Mouse (Mus musculus) natural killer cell, adult 2 months (primary cell): ENCODE measurements around the gene Smyd3.

Experiments
- DNase-seq, 2 experiments: peaks; one replicate each; pipeline ENCODE4 v3.0.0; 2022; ENCODE audit warnings: low spot score in 2 of 2

Smyd3 gene

DNA sequence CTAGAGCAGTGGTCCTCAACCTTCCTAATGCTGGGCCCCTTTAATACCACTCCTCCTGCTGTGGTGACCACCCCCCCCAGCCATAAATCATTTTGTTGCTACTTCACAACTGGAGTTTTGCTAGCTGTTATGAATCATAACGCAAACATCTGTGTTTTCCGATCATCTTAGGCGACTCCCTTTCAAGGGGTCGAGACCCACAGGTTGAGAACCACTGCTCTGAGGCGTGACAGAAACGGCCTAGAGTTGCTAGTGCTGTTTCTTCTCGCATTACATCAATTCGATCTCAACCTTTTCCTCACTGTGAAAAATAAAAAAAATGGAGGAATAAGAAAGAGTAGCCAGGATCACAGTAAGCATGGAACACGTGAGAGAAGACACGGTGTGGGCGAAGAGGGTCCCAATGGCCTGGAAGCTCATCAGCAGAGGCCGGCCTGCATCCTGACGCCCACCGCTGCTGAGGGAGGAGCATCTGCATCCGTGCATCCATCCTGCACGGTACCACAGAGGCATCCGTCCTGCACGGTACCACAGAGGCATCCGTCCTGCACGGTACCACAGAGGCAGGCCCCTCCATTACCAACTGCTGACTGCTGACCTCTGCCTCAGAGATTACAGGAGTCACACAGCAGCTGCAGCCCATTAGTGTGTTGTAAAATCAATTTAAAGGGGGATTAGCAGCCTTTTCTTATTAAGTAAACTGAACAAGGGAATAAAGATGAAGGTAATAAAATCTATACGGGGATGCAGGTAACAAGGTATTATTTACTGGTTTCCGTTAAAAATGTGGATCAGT, 56.6 kb downstream of the Smyd3 start:
- DNase-seq = no peak

DNA sequence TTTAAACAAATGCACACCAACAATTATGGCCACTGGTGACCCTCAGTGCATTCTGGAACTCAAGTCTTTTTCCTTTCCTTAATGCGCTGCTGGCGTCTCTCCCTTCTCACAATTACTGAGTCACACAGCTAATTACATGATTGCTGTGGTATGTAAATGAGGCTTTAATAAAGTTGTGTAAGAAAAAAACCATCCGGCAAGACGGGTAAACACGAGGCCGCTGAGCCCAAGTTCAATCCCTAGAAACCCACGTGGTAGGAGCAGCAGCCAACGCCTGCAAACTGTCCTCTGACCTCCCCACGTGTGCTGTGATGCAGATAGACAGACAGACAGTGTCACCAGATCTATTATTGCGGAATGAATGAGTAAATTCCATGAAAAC, 58.9 kb downstream of the Smyd3 start:
- no peak for DNase-seq

DNA sequence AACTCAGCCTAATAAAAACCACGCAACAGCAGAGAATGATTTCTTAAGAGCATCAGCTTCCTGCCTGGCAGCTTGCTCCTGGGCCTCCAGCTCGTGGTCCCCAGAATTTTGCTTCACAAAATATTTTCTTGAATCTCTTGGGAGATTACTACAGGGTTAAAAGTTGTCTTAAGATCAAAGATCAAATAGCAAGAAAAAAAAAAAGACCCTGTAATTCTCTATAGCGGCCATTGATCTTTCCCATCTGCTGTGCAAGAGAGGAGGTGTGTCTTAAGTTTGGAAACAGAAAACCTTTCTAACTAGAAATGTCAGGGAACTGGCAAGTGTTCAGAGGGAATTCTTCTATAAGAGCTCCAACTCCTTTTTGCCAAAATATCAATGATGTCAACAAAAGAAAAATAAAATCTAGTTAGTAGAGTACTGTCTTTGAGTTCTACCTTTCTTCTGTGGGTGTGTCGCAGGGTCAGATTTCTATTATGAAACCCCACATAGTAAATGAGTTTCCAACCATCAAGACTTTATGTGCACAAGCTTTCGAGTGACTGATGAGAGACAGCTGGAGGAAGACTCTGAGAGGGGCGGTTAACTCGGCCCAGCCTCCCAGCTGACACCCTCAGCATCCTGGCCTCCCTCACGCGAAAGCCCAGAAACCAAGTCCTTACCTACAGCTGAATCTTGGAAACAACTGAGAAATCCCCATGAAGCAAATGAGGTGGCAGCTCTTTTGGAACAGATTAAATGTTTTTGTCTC, 59.4 kb downstream of the Smyd3 start:
- DNase-seq = no peak

GRCm38 (mm10) chr1:179454600-179454999, 63.2 kb downstream of the Smyd3 start:
- DNase-seq = no peak

DNA sequence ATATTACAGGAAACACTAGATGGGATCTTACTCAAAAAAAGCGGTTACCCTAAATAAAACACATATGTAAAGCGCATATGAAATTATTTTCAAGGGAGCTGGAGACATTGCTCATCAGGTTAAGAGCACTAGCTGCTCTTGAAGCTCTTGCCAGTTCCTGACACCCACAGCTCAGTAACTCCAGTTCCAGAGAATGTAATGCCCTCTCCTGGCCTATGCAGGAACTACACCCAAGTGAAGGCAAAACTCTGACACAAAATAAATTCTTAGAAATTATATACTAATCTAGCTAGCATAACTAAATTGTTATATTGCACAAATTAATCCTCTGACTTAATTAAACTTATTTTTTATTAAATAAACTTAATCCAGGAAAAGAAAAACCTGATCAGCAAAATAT, 66.6 kb downstream of the Smyd3 start:
- DNase-seq = no peak

GRCm38 (mm10) chr1:179446845-179447212, 71.0 kb downstream of the Smyd3 start:
- no peak for DNase-seq

GRCm38 (mm10) chr1:179446127-179446844, 71.6 kb downstream of the Smyd3 start:
- no peak for DNase-seq

GRCm38 (mm10) chr1:179443835-179444234, 74.0 kb downstream of the Smyd3 start:
- no peak for DNase-seq

- DNase-seq = no peak
These were observed 74.4 kb downstream of the Smyd3 start for GRCm38 (mm10) chr1:179443423-179443822.

- DNase-seq = no peak
These were observed 81.2 kb downstream of the Smyd3 start for GRCm38 (mm10) chr1:179436596-179436995.

DNA sequence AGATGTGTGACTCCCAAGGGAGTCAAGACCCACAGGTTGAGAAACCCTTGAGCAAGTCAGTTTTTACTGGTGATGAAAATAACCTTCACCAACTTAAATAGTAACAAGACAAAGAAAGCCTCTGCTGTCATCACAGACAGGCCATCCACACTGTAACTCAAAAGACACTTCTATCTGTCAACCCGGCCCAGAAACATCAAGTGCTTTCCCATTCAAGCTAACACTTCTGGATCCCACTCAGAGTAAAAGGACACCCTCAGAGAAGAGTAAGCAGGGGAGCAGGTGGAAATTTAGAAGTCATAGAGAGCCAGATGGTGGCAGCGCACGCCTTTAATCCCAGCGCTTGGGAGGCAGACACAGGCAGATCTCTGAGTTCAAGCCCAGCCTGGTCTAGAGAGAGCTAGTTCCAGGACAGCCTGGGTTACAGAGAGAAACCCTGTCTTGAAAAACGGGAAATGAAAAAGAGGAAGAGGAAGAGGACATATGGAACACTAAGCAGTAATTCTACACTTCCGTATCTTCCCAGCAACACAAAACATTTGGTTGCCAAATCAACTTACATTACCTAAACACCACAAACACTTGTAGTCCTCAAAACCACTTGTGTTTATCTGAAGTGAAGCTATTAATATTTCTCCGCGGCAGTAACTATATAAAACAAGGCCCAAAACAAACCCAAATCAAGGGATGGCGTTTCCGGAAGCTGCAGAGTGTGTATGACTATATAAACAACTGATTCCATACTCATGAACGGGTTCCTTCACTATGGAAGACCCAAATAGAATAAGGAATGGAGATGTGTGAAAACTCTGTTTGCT, 83.2 kb downstream of the Smyd3 start:
- peak in 1 of 2 experiments; percentile 2 for DNase-seq

- no peak for DNase-seq
These were observed 84.0 kb downstream of the Smyd3 start for GRCm38 (mm10) chr1:179433828-179434227.

DNA sequence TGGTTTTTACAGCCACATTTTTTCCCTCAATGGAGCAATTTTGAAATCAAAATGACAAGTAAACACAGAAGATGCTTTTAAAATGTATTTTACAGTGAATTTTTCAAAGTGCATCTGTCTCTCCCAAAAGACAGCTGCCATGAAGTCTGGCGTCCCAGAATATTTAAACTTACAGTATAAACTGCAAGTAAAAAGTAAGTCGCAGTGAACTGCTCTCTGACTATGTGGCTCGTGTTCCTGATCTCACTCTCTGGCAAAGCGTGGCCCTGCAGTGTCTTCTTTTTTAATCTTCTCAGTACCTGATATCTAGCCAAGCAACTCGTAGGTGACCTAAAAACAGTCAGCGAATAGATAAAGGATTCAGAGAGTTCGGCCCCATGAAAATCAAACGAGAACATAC, 84.5 kb downstream of the Smyd3 start:
- no peak for DNase-seq

- DNase-seq = no peak
These were observed 87.8 kb downstream of the Smyd3 start for GRCm38 (mm10) chr1:179430077-179430476.

DNA sequence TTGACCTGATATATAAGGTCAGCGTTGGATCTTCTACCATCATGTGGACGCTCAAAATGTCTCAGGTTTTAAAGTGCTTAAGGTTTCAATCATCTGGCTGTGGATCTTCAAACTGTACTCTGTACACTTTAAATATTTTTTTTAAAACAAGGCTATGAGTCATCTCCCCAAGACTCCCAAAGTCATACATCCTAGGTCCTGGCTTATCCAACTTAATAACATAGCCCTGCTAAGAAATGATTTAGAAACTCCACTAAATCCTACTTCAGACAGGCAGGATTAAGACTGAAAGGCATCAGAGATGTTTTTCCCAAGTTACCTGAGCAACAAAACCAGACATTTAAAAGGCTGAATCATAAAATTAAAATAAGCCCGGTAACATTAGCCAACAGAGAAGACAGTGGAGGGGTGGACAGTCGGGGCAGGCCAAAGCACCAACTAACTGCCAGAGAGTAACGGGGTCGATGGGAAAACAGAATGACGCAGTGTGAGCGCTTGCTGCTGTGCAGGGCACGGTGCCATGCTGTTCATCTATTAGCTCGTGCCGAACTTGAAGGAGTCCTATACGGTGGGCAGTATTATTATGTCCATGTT, 92.9 kb downstream of the Smyd3 start:
- no peak for DNase-seq

DNA sequence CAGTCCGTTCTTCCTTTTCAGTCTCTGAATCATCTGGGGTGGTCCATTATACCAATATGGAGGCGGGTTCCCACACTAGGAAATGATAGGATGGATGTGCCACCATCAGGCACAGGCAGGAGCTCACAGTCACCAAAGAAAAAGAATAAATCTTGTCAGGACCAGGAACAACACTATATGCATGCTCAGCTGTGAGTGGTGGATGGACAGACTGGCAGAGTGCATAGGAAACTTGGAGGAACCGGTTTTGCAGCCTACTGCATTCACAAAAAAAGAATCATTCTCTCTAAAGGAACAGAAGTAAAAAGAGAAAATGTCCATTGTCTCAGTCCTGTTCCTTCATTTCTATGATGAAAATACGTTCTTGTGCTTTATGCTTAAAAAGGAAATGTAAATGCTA, 98.8 kb downstream of the Smyd3 start:
- DNase-seq = no peak

DNA sequence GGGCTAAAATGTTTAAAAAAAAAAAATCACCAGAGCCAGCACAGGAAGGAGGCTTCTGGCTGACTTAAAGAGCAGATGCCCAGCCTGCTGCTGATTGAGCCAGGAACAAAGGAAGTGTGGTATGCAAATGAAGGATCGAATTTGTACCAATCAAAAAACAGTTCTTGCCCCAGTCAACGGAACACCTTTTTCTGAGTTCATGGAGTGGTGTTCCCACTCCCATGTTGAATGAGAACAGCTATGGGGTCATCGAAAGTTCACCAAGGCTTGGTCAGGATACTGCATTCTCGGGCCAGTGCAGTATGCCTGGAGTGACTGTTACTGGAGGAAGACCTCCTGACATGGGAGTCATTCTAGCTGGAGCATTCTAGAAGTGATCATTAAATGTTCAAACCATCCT, 109.8 kb downstream of the Smyd3 start:
- DNase-seq = no peak

- no peak for DNase-seq
These were observed 117.0 kb downstream of the Smyd3 start for GRCm38 (mm10) chr1:179400835-179401234.

- DNase-seq = no peak
These were observed 119.2 kb downstream of the Smyd3 start for GRCm38 (mm10) chr1:179398639-179399038.

DNA sequence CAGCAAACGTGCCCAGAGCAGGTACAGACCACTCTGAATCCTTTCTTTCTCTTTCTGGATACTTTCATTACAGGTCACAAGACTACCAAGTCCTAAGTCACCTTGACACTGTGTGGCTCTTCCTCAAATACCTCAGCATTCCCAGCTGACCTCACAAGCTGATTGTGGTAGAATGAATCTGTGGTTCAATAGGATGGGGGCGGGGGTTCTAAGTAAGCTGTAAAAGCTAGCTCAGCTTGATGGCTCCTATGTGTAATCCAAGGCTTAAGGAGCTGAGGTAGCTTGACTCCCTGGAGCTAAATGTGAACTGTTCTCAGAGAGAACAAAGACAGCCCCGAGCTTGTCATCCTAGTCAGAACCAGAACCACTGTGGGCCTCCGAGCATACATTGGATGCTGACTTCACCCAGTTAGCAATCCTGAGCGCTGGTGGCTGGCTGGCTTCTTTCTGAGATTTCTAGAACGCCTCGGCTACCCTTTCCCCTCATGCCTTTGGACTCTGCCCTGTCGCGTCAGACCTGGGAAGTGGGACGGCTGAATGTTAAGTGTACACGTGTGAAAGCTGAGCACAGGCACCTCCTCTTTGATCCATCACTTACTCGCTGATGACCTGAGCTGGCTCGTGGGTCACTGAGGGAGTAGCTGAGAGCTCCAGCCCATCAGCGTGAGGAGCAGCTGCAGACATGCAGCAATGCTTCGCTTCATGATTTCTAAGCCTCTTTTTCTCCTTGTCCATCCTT, 131.4 kb downstream of the Smyd3 start:
- no peak for DNase-seq

DNA sequence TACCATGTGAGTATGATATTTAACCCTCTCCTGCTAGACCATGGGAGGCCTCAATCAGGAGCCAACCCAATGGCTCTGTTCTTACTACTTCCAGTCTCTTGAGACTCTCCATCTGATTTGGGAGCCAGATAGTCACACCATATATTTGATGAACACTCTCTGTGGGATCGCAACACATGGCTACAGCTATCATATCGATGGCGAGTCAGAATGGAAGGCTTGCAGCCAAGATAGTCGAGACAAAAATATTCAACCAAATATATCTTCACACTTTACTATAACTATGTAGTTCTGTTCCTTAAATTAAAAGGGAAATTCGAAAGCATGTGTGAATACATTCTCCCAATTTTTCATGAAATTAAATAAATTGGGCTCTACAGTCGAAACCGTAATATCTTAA, 132.2 kb downstream of the Smyd3 start:
- DNase-seq = no peak
